Mouse (Mus musculus): ENCODE measurements around the gene Nfe2l3.
"Not testable (repeated sequence)": the region's sequence is repeated elsewhere in the genome, so short reads cannot be mapped to it uniquely, and the experiment has no call there.

Nfe2l3 gene

DNA sequence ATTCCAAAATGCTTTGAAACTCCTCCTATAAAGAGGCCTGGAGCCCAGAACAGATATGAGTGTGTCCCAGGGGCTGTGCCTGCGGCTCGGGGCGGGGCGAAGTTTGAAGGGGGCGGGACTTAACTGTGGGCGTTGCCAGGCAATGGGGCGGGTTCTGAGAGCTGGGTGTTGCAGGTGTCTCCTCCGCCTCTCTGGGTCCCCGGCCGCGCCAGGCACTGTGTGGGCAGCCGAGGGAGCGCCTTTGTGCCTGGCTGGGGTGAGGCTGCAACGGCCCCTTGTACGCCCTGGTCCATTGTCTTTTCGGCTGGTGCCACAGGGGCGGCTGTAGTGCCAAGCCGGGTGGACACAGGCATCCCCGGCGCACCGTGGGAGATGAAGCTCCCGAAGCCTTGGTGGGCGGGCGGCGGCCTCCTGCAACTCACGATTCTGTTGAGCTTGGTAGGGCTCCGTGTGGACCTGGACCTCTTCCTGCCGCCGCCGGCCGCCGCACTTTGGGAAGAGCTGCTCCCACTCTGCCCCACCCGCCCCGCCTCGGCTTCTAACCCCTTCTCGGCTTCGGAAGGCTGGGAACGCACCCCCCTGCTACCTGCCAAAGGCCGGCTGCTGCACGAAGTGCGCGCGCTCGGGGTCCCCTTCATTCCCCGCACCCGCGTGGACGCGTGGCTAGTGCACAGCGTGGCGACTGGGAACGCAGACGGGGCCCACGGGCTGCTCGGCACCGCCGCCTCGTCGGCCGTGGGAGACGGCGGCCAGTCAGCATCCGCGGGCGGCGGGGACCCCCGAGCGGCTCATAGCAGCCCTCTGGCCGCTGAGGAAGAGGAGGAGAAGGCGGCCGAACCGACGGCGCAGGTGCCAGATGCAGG is at the start of gene Nfe2l3:
TSS of gene Nfe2l3 (plus strand) at position 136 of the 863 bp plus-strand sequence.
- peak; percentile 49 for DNase-seq

DNA sequence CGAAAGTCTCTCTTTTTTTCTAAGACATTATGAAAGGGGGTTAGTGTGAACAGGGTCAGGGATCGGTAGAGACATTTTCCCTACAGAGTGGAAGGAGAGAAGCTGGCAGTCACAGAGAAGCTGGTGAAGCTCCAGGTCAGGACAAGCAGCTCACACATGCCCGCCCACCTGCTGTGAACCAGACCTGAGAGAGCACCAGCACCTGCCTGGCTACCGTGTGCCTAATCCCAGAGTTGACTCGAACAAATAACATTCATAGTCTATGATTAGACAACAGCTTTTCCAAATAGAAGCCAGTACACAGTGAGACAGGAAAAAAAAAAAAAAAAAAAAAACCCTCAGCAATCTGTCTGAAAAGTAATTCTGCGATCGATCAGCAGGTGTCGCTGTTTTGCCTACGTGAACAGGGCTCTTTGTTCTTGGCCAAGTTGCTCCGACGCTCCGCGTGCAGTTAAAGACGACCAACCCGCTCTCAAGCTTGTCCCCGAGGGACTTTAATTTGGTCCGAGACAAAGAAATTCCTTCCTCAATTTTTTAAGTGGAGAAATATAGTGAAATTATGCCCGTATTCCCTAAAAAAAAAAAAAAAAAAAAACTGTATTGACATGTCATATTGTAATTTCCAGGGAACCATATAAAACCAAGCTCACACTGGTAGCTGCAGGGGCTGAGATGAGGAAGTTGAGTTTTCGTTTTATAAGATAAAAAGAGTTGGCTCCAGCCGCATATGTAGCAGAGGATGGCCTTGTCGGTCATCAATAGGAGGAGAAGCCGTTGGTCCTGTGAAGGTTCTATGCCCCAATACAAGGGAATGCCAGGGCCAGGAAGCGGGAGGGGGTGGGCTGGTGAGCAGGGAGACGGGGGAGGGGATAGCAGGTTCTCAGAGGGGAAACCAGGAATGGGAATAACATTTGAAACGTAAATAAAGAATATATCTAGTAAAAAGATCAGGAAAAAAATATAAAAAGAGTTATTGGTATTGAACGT is 48.4 kb upstream of the Nfe2l3 start:
- DNase-seq: peak; percentile 95

DNA sequence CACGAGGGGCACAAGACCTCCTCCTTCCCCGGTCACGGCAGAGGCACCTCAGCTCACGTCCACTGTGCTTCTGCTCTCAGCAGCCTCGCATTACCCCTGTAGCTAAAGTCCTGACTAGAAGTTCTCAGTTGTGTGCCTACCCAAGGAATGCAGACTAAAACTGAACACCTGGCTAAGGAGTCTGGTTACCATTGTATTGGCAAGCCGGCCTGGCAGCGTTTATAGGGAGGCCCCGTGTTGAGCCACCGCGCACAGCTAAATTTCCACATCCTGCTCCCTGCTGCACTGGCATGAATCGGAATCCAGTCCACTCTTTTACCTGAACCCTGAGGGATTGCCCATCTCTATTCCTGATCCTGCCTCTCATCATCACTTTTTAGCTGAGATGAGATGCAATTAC is 42.0 kb upstream of the Nfe2l3 start:
- no peak for DNase-seq

- DNase-seq: no peak
Observed at GRCm38 (mm10) chr6:51391816-51392490, 40.5 kb upstream of the Nfe2l3 start.

GRCm38 (mm10) chr6:51393341-51394128 is 38.9 kb upstream of the Nfe2l3 start:
- no peak for DNase-seq

GRCm38 (mm10) chr6:51394367-51394766 is 38.1 kb upstream of the Nfe2l3 start:
- not testable (repeated sequence) for DNase-seq

DNA sequence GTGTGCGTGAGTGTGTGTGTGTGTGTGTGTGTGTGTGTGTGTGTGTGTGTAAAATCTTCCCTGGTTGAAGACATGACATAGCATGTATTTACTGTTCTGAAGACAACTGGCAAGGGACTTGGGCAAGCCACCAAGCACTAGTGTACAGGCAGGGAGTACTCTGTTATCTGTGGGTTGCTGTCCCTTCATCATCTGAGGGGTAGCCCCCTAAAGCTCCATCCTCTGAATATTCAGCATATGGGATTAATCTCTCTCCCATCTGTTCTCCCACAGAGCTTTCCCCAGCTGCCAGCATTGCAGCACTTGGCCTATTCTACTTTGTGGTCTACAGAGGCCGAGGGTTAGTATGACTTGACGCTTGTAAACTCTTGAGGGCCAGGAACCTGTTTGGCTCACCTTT is 37.5 kb upstream of the Nfe2l3 start:
- not testable (repeated sequence) for DNase-seq

DNA sequence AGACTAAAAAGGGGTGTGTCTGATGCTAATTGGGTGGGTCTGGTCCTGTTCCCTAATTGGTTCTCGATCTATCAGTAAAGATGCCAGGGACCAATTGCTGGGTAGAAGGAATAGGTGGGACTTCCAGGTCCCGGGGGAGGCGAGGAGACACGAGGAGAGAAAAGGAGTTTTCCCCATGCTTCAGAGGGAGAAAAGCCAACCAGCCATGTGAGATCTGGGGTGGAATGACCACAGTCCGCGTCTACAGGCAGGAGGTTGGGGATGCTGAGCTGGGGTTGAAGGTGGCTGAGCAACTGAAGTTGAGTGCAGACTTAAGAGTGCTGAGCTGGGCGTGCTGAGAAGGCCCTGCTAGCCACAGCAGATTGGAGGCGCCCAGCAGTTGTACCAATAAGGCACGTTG is 37.0 kb upstream of the Nfe2l3 start:
- no peak for DNase-seq

GRCm38 (mm10) chr6:51399113-51399518 is 33.4 kb upstream of the Nfe2l3 start:
- no peak for DNase-seq

GRCm38 (mm10) chr6:51401294-51401693 is 31.2 kb upstream of the Nfe2l3 start:
- DNase-seq: no peak

DNA sequence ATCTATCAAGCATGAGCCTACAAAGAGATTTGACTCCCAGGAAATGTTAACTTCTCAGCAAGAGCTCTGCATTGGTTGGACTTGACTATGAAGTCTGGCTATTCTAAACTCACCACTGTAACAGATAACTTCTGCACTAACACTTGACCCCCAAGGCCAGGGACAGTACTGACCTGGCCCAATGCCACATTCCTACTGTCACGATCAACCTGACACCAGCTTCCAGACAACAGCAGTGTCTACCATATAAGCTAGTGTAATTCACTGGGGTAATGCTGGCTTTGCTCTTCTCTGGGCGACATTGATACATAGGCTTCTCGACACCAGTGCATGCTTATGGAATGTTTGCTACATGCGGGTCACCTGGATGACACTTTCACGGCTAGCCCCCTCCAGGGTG is 28.9 kb upstream of the Nfe2l3 start:
- no peak for DNase-seq

DNA sequence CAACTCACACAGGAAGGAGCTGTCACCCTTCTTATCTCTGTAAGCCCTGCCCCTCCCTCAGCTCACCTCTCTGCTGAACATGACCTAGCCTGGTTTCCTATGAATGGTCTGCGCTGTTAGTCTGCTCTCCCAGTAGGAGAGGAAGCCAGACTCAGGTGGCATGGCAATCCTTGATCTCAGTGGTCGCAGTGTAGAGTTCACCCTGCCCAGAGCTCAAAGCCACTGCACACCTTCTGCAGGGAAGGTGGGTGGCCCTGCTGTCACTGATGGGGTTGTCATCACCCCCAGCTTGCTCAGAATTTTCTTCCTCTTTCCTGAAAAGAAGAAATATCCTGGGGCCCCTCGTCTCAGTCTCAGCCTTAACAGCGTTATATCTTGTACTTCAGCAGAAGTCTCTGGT is 28.0 kb upstream of the Nfe2l3 start:
- no peak for DNase-seq

DNA sequence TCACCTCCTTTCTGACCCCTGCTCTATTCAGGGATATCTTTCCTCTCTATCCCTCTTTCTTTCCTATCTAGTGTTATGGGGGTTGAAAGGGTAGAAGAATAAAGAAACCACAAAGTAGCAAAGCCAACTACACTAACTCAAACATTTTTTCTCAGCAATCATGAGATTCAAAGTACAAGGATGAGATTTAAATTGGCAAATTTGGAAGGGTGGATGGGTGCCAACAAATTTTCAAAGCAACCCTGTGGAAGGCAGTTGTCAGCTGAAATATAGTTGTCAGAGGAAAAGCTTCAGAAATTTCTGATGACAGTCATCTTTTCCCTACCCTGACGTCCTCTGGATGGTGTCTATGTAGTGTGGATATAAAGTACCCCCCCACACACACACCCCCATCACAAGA is 16.0 kb upstream of the Nfe2l3 start:
- DNase-seq: peak; percentile 25

DNA sequence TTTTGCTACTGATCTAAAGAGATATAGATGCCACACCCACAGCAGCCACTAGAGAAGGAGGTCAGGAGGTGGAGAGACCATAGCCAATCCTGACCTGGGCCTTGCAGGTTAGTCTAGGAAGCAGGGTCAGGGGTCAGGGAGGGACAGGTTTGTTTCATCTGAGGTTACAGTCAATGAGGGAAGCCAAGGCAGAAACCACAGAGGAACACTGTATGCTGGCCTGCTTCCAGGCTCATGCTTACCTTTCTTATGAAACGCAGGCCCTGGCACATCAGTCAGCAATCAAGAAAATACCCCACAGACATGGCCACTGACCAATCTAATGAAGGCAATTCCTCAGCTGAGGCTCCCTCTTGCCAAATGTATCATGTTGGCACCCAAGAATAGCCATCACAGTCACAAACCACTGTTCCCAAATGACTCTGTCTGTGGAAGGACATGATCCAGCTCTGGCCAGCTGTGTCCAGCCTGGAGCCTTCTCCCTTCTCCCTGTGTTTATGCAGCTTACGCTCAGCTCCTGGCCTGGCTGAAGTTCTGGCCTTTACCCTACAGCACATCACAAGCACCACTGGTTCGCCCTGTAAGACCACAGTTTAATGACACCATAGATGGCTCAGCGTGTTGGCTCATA is 15.0 kb upstream of the Nfe2l3 start:
- DNase-seq: no peak

GRCm38 (mm10) chr6:51423466-51424122 is 8.9 kb upstream of the Nfe2l3 start:
- DNase-seq: no peak

GRCm38 (mm10) chr6:51424537-51424936 is 7.9 kb upstream of the Nfe2l3 start:
- DNase-seq: no peak

DNA sequence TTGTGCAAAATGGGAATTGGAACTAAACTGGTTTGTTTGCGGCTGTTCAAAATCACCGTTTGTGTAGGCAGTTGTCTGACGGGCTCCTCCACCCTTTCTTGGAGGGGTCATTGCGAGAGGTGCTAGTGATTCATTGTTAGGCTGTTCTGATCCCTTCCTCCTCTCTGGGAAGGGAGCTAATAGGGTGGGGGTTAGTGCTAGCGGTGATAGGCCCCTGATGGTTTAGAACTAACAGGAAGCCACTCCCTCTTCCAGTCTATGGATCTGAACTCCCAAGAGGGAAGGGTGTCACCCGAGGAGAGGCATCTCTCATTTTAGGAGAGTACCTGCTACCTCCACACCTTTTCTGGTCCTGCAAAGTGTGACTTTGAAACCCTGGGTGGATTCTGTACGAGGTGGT is 1.8 kb downstream of the Nfe2l3 start:
- DNase-seq: no peak

- no peak for DNase-seq
Observed at GRCm38 (mm10) chr6:51437665-51438064, 5.2 kb downstream of the Nfe2l3 start.

GRCm38 (mm10) chr6:51438826-51439330 is 6.4 kb downstream of the Nfe2l3 start:
- DNase-seq: no peak

DNA sequence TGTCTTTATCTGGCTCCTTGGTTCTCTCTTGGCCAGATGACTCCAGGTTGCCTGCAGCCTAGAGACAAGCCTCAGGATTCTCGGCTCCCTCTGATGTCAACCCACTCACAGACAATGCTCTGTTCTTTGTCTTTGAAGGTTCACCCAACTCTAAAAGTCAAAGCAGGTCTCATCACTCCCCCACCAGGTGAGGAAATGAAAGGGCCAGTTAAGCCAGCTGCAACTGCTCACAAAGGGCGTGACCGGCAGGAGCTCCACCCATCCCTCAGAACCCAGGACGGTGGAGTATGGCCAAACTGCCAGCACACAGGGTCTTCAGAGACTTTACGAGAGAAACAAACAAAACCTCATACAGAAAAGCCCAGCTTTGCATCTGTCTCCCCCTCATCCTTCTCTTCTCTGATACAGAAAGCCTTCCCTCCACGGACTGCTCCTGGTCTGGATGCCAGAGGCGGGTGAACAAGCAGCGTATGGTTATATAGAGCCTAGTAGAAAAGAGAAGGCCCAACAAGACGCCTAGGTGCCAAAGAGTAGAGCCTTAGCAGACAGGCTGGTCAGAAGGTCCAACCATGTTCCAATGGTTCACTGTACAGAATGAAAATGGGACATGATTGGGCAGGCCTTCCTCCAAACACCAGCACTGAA is 9.8 kb downstream of the Nfe2l3 start:
- DNase-seq: no peak

Measured in right cerebral cortex, postnatal 4 days (tissue).